Mouse (Mus musculus) spleen, adult 2 months (tissue): ENCODE measurements around the gene 3830406C13Rik.

Experiments
- CTCF ChIP-seq: fragments of 200-500 bp; IDR thresholded peaks from 2 replicates; pipeline ENCODE4 v1.5.1; 2011; ENCODE audit warnings: mild to moderate bottlenecking, inconsistent platforms; ENCODE audit not compliant: insufficient read depth, insufficient read length, insufficient replicate concordance; ENCODE audit errors: extremely low read depth
- POLR2A ChIP-seq: fragments of 200-500 bp; IDR thresholded peaks from 2 replicates; pipeline ENCODE4 v1.6.1; 2011; ENCODE audit warnings: low read depth, low read length, inconsistent platforms

GRCm38 (mm10) chr14:12346011-12346864 lies 62.3 kb downstream of the 3830406C13Rik start:
- TF ChIP-seq POLR2A (no peak), CTCF (no peak)
